Mouse (Mus musculus) gastrocnemius, adult 18-20 months (tissue): ENCODE data around the gene Gnrhr. TPM values are rescaled to one million over a fixed set of nuclear protein-coding genes. Genes with fewer than 3 reads are reported as not detected.
A peak's percentile ranks its signal among the peaks of the same experiment; 100 is the strongest.

Experiments used
- DNase-seq: peaks from one replicate; pipeline ENCODE4 v3.0.0; 2021; ENCODE audit warnings: low spot score
- long read RNA-seq, 2 experiments: library from polyadenylated mRNA; stranded (forward); transcript quantifications; one replicate each; pipeline ENCODE4 v2.0.0; 2021
- total RNA-seq, 2 experiments: library from RNA; stranded (reverse); gene quantifications; 2 replicates each; pipeline ENCODE4 v1.2.3; 2021

Gnrhr gene
- not detected for total RNA-seq
- long read RNA-seq, experiment 1 = 0 reads
- long read RNA-seq, experiment 2 = 0 reads

DNA sequence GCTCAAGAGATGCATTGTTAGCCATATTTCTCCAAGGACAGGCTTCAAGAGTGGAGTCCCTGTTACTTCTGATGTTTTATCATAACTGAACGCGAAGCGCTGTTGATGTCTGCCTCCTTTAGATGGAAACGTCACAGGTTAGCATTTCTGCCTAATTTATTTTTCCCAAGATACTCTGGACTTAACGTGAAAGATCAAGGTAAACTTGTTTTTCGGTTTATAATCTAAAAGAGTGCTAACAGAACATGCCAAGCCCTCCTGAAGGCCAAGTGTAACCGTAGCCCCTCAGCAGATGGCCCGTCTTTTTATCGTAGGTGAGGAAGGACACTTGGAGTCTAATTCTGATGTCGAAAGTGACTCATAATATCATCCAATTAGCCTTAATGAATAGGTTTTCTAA, at the start of gene Gnrhr:
Gene Gnrhr, minus strand, starts transcription at position 101 of the 400 bp plus-strand sequence.
- no peak for DNase-seq

DNA sequence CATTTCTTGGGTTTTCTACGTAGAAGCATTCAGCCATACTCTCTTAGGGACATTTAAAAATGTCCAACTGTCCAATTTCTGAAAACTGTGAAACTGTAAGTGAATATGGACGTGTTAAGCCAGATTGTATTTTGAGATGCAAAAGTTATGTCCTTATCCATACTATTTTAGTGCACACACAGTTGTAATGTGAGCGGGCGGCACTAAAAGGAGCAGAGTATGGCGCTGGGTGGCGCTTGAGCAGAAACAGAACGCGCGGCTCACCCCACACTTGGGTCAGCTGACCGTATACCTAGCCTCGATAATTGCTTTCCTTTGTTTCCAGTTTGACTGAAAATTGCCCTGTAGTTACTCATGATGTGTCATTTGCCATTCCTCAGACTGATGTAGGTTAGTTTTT, 48.9 kb upstream of the Gnrhr start:
- DNase-seq = no peak

DNA sequence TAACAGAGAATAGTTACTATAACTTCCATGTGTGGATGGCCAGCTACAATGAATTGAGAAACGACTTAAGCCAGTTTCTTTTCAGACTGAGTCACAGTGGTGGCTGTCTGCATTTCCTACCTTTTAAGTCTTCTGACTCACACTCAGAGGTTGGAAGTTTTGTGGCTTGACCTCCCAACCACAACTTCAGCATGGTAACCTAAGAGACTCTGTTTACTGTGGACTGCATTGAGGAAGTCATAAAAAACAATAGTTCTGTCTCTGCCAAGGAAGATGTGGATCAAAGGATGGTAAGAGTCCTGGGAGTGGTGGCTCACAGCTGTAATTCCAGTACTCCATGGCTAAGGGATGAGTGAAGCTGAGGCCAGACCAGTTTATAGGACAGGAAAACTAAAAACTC, 47.2 kb upstream of the Gnrhr start:
- no peak for DNase-seq

DNA sequence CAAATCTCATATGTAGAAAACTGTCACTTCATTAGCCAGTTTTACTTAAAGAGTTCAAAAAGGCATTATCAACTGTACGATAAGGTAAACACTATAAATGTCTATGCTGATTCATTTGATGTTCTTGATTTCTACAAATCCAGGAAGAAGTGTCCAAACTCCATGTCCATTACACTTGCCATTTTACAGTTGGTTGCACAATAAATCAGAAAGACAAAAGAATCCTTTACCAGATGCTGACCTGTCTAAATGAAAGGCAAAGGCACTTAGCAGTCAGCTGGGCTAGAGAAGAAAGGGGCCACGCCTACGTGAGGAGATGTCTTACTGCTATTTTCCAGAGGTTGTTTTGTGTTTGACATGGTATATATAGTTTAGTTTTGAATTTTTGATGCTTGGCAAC, 46.6 kb upstream of the Gnrhr start:
- DNase-seq = no peak

DNA sequence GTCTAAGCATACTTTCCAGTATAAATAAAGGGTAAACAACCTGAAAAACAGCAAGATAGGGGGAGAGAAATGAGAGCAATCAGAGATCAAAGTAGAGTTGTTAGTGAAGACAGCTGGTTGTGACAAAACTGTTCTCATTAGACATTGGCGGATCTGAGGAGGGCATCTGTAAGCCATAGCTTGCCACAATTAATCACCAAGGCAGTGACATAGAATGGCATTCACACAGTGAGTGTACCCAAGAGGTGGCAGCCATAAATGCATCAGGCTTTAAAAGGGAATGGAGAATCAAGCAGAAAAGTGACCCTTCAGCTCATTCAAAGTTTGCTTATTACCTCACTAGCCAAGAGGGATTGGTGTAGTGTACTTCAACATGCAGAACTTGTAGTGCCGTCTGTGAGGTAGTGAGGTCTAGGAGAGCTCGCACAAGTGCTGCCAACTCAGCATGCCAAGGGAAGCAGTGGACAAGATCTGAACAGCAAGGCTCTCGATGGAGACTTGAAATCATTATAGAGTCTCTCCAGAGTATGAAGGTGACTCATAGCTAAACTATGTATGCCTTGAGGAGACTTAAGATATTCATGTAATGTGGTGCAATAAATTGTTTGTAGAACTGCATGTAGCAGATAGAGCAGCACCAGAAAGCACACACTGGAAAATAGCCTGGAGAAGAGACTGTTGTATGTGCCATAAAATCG, 29.6 kb upstream of the Gnrhr start:
- DNase-seq = no peak

DNA sequence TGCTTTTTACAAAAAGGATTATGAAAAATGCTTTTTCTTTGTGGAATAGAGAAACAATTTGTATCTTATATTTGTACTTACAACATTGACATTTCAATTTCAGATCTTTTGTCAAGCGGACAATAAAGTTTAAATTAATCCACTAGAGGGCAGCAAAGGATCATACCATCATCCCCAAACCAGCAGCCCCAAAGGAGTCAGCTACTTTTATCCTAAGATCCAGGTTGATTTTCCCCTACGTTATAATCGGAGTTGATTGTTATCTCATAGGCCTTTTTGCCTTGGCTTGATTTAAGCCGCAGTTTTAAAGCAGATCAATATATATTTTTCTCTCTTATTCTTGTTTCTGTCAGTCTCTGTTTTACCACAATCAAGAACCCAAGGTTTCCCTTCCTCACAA, 6.3 kb downstream of the Gnrhr start:
- DNase-seq = peak; percentile 14

DNA sequence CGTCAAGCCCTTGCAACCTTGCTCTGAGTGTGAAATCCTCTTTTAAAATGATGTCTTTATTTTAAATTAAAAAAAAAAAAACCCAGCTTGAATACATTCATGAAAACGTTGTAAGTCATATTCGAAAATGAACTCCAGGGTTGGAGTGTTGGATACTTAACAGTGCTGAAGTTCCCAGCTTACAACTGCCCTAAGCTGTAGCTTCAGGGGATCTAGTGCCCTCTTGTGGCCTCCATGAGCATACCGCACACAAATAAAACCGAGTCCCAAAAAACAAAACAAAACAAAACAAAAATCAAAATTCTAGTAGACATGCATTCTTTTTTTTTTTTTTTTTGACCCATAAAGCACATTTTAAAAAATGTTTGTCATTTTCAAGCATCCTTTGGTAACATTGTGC, 6.9 kb downstream of the Gnrhr start:
- DNase-seq = peak; percentile 23

DNA sequence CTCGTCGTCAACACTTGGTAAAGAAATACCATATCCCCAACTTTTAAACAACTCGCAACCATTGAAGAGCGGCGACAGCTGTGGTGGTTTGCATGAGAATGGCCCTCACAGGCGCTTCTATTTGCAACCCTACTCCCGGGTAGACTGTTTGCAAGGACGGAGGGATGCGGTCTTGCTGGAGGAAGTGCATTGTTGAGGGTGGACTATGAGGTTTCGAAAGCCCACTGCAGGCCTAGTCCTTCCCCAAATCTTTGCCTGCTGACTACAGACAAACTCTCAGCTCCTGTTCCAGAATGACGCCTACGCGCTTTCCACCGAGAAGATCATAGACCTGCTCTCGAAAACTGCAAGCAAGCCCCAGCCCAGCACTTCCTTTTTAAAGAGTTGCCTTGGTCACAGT, 7.4 kb downstream of the Gnrhr start:
- DNase-seq = no peak

DNA sequence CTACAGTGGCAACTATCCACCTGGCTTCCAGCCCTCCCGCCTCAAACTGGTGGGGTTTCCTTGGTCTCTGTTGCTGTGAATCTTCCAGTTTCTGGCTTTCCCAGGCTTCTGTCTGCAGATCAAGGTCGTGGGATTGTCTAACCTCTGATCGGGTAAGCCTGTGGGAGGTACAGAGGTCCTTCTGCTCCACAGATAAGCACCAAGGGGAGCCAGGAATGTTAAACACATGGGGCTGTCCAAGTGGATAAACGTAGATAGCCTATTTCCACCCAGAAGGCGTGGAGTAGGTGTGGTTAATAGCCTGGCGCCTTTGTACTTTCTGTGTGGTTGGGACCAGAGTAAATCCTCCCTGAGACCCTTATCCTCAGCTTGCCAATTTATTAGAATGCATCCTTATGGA, 10.3 kb downstream of the Gnrhr start:
- no peak for DNase-seq

DNA sequence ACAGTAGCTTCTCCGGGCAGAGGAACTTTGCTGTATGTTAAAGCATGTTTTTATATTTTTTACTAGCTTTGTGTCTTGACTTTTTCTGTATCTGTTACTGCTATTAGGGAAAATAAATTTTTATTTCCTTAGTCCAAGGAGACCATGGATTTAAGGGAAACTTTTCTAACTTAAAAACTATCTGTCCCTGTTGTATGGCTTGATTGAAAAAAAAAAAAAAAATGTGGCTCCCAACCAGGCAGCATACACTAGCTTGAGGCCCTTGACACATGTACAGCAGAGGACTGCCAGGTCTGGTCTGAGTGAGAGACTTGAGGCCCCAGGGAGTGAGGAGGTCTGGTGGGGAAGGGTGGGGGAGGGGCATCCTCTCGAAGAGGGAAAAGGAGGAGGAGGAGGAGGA, 23.9 kb downstream of the Gnrhr start:
- no peak for DNase-seq

DNA sequence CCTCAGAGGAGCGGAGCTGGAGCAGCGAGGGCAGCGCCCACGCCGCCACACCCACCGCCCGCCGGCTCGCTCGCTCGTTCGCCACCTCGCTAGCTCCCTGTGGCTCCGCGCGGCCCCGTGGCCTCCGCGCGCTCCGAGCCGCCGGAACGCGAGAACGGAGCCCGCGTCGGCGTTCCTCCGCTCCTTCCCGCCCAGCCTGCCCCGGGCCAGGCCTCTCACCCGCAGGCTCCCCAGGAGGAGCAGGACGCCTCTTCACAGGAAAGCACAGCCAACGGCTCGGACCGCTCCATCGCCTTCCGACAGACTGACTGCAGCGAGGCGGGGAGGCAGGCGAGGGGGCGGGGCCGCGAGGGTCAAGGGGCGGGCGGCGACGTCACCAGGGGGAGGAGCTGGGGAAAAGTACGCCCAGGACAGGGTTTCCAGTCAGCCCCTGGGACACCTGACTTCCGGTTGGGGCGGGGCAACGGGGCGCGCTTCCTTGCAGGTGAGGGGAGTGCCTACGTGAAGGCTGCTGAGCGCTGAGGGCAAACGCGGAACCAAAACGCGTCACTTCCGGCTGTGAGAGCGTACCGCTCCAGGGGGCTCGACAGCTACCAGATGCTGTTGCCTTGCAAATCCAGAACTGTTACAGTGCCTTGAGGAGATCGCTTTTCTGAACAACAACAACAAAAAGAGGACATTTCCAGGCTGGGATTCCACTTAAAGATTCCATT, 25.1 kb downstream of the Gnrhr start, which contains the start of gene Uba6:
Gene Uba6, minus strand, starts transcription at position 355 of the 713 bp plus-strand sequence.
- DNase-seq = peak; percentile 99

DNA sequence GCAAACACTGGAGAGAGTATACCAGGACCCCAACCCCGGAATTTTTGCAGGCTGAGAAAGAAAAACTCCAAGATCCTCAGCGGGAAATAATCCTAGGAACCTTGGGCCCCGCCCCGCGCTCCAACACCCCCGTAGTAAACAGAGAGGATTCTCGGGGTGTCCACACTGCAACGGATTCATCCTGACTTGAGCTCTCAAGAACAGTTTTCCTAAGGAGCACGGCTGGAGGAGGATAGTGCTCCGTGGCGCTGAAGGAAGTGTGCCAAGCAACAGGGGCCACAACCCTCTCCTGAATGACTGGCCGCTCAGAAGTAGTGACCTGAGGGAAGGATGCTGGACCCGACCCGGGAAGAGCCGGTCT, 25.6 kb downstream of the Gnrhr start:
- no peak for DNase-seq

Other genes with a start within 250 kb of the Gnrhr start
- 1 to 10 TPM; 2.9 to 3.6 TPM for gene Cenpc1, start 132.3 kb downstream of the Gnrhr start, total RNA-seq
- not detected for gene Stap1, start 126.2 kb downstream of the Gnrhr start, total RNA-seq
- gene Uba6, start 25.1 kb downstream of the Gnrhr start, total RNA-seq = 1 to 10 TPM; 5.0 to 5.4 TPM
- not detected for gene Tmprss11c, start 91.4 kb upstream of the Gnrhr start, total RNA-seq
- not detected for gene Tmprss11d, start 175.5 kb upstream of the Gnrhr start, total RNA-seq